Mouse (Mus musculus) cerebellum, postnatal 10 days (tissue): ENCODE measurements around the gene Kcnip1.

ENCODE experiments used
- DNase-seq, 2 experiments: peaks; one replicate each; pipeline ENCODE4 v3.0.0; 2021; ENCODE audit warnings: mixed read lengths in 2 of 2

Kcnip1 gene

DNA sequence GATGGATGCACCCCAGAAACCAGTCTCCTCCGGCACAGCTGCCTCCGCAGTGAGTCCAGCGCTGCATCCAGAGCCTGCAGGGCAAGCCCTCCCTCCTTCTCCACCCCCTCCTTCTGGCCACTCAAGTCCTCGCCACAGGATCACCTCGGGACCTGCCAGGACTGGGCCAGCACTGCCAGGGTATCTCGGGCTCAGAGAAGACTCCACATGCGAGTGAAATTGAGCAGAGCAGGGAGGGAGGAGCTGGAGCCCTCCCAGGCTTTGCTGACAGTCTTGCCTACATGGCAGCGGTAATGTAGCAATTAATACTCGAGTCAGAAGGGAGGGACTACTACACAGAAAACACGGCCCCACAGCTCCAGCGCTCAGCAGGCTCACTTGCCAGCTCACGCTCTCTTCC is at the start of gene Kcnip1:
Gene Kcnip1 (minus strand): TSS at position 215 of the 400 bp plus-strand sequence.
- DNase-seq = peak; percentile 83 to 93

DNA sequence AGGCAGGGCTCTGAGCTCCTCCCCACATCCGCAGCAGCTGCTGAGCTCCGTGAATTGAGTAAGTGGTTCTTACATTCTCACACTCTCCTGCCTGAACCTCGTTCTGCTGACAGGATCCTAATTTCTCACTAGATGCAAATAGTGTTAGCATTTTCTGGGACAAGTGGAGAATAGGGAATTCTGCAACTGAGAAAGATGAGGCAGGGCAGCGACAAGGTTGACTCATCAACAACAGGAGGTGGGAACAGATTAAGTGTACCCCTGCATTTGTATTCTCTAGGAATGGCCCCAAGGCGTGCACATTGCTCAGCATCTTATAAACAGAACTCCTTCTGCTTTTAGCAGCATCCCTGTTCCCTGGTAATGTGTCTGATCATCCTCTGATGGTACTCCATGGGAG is 47.1 kb upstream of the Kcnip1 start:
- no peak for DNase-seq

DNA sequence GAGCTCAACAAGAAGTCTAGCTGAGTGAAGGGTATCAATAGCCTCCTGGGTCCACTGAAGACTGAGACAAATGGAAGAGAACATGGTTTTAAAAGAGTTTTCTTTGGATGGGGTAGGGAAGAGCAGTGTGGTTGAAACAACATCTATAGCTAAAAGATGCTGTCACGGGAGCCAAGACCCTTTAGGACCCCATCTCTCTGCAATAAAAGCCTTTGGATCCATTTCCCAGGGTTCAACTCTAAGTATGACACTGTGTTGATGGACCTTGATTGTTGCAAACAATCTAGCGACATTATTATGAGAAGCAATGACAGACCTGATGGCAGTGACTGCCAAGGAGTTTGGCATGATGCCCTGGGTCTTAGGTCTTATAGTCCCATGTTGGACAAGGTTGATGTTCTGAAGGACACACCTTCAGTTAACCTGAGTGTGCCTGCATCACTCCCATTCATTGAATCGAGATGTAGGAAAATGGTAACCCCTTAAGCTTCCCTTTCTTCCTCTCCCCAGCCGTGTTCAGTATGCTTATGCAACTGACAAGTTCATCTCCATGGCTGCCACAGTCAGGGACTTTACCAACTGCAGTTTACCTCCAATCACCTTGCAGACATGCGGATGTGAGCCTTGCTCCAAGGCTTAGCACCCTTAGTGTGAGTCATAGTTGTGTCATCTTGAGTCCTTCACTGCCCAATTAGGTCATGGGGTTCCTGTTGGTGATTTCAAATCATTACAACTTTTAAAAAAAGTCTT is 43.1 kb upstream of the Kcnip1 start:
- DNase-seq = peak; percentile 10 to 15

DNA sequence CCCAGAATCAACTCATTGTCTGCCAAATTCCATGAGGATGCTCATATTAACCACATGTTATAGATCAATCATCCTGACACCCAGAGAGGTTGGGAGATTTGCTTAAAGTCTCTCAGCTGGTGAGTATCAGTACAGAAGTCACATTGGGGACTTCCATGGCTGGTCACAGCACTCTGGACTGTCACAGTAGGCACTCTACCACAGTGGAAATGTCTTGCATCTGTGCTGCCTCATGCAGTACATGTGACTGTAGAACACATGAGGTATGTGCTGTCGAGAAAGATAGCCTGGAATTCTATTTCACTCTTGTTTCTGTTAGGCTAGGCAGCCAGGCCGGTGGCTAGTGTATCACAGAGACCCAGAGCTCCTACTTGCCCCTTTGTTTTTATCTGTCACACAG is 41.8 kb upstream of the Kcnip1 start:
- DNase-seq = no peak

DNA sequence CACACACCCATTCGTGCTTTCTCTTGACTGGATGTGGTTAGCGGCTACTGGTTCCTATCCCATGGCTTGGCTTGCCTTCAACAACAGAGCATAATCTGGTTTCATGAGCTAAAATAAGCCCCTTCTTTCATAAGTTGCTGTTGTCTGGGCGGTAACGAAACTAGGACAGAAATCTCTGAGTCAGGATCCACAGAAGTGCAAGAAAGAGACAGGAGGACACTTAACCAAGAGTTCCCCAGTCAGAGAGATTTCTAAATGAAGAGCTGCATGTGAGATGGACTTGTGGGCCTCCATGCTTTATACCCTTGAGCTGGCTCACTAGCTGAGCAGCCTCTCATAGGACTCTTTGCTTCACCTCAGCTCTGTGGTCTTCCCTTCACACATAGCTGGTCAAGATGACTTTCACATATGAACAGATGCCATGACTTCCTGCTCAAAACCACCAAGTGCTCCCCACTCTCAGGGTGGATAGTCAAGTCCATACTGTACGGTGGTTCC is 41.1 kb upstream of the Kcnip1 start:
- DNase-seq = no peak

DNA sequence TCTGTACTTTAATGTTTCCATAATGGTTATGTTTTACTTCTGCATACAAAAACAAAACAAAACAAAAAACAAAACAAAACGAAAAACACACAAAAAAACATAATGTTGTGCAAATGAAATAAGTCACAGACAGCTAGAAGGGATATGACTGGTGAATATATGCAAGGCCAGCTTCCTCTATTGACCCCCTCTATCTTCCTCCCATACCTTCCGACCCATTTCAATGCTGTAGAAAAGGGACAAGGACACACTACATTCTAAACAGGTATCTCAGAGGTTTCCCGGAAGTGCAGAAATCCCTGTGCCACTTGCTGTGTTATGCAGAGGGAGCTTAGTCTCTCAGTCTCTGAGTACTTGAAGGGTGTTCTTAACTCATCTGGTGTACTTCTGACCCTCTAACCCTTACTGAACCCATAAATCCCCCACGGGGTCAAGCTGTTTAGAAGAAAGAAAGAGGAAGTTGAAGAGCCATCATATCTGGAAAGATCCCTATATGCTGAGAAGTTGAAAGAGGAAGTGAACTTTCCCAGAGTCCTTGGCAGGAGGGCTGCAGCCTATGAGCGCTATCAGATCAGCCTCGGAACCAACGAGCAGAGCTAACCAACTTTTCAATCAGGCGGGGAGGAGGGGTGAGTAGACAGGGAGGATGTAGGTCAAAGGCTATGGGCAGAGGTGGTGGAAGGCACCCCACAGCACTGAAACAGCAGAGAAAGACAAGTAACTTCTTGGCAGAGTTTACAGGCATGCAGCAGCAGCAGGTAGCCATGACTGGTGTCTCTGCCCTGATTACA is 38.3 kb upstream of the Kcnip1 start:
- no peak for DNase-seq

DNA sequence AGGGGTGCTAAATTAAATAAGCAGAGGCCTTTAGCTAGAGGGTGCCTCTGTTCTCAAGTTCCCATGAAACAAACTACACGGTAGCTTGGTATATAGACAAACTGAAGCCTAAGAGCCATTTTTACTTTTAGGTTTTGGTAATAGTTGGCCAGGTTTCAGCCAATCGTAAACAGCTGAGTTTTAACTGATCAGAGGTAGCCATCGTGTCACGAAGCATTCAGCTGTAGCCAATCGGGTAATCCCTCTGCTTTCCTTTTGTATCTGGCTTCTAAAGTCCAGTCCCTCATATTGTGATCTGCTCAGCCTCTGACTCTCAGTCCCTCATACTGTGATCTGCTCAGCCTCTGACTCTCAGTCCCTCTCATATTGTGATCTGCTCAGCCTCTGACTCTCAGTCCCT is 36.7 kb upstream of the Kcnip1 start:
- no peak for DNase-seq

DNA sequence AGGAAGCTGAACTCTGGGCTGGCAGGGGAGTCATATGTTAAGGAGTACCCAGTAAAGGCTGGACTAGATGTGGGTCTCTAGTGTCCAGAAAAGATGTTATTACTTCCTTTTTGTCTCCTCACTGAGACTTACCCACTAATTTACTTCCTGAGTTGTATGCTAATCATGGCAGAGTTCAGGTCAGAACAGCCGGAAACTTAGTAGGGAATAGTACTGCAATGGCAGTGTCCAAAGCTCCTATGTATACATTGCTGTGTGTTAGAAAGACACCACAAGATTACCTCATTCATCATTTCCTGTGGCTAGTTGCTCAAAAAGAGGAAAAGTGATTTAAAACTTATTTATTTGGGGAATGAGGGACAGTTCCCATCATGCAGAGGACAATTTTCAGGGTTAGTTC is 32.1 kb upstream of the Kcnip1 start:
- no peak for DNase-seq

DNA sequence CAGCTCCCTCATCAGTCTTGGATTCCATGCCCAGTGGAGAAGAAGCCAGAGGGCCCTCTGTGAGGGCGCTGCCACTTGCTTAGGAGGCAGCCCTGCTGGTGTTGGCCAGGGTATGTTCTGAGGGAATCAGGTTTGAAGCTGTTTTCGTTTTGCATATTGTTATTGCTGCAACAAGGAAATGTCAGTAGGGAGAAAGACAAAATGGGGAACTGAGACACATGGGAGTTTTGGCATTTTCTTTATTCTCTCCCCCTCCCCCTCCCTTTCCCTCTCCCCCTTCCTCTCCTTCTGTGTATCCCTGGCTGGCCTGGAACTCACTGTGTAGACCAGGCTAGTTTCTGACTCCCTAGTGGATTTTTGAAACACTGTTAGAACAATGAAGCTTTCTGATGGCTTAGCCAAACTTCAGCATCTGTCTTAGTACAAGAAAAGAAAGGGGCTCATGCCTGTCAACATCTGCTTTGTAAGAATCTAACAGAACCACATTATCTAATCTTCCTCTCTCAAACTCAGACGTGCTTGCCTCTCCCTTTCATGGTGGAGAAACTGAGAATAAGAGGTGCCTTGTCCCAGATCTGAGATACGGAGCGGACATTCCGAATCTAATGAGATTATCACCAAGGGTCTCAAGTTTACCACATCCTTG is 19.2 kb upstream of the Kcnip1 start:
- no peak for DNase-seq

DNA sequence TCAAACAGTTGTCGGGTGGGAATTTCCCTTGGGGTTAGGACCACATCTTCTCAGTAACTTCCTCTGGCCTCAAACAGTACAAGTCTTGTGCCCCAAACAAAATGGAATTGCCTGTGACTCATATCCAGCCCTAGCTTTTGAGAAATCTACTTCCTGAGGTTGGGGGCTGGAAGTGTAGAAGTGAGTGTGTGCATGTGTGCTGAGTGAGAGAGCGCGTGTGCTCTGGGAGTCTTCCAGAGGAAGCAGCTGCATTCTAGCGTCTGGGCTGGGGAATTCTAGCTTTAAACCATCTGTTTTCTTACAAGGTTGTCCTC is 17.9 kb upstream of the Kcnip1 start:
- no peak for DNase-seq

DNA sequence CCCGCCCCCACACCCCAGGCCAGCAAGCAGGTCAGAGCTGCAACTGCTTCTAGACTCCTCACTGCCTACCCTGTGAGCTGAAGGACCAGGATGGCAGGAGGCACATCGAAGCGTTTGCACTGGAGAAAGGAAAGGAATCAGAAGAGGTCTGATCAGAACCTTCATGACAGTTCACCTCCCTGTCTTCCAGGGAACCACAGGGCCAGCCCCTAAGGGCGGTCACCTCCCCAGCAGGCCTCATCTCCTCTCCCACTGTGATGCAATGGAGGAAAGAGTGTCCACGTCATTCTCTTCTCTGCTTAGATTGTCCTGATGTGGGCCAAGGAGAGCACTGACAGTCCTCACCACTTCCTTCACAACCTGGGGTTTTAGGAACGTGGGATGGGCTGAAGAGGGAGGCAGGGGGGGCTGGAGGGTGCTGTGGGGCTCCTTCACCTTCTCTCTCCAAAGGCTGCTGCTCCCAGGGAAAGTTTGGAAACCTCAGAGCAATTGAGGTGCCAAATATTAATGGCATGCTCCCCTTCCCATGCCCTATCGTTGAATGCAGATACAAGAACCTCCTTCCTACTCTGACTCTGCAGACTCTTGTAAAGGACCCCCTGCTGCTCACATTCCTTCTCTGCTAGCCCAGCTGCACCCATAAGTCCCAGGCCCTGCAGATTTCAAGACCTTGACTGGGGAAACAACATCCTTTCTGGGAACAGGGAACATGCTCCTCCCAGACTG is 17.3 kb upstream of the Kcnip1 start:
- no peak for DNase-seq

DNA sequence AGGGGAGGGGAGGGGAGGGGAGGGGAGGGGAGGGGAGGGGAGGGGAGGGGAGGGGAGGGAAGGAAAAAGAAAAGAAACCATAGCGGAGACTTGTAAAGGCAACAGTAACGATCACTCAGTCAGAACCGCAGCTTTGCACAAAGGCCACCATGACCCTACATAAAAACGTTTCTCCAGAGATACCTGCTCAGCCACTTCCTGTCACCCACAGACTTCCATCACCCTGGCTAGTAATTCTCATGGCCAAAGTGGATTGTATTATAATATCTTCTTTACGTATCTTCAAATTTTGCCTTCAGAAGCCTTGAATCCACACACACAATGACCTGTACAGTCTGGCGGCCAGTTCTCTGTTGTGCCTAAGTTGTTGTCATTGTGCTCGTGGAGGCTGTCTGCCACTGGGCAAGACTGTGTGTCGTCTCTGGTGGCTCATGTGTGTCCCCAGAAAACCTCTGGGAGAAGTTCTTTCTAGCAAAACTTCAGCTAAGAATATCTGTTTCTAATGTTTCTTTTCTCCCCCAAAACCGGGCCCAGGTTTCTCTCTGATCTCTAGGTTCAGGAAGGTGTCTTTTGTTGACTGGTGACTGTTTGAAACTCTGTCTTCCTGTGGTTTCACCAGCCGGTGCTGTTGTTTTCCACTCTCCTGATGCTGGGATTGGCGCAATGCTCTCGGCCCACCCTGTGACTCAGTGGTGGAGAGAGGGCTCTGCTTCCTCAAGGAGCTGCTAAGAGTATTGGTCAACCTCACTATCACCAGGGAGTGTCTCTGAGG is 16.6 kb upstream of the Kcnip1 start:
- no peak for DNase-seq

DNA sequence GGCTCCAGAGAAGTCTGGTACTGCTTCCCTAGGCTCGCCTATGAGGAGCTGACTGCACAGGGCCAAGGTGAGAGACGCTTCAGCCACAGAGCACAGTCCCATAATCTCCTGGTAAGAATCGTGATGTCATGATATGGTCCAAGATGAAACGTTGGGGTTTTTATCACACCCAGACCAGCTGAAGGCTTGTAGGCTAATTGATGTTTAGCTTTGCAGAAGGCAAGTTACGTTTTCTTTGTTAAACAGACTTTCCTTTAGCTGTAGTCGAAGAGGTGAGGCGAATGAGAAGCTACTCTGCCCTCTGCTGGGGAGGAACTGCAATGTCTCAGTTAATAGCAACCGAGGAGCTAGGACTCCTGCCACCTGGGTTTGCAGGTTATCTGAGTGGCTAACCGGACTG is 15.8 kb upstream of the Kcnip1 start:
- peak; percentile 79 to 81 for DNase-seq

DNA sequence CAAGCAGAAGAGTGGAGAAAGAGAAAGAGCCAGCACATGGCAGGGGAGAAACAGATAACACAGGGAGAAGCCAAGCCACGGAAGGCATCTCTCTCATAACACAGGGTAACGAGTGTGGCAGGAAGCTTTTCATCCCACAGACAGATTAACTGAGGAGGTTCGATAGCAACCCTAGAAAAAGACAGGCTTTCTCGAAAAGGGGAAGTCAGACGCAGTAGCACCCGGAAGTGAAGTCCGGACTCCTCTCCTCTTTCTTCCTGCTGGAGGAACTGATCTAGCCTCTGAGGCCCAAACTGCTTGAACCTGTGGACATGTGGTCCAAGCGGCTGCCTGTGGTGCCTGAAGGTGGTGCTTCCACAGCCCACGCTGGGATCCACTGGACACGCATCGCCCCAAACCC is 15.3 kb upstream of the Kcnip1 start:
- no peak for DNase-seq

DNA sequence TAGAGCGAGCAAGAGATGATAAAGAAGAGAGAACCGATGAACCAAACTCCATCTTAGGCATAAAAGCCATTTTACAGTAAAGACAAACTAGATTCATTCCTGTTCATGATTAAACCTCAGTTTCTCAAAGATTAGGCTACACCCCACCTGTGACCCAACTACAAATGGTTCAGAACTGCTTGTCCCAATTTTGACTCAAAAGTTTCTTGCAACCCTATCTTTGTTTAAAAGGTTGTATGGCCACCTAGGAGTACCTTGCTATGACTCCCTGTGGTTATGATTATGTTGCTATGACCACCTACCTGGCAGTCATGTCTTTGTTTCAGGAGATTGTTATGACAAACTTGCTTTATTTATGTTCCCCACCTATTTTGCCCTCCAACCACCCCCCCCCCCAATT is 14.7 kb upstream of the Kcnip1 start:
- no peak for DNase-seq

DNA sequence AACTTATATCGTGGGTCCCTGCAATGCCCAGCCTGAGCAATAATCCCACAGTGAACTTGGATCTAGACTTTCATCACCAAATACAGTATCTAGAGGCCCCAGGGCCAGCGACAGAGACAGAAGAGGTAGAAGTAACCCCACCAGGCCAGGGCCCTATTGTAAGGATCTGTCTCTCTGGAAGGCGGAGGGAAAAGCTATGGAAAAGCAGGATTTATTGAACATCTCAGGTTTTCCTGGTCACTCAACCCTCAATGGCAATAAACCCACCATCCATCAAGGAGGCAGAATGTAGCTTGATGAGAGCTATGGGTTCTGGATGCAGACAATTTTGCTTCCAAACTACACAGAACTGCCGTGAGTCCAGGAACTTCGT is 9.6 kb upstream of the Kcnip1 start:
- DNase-seq = no peak

DNA sequence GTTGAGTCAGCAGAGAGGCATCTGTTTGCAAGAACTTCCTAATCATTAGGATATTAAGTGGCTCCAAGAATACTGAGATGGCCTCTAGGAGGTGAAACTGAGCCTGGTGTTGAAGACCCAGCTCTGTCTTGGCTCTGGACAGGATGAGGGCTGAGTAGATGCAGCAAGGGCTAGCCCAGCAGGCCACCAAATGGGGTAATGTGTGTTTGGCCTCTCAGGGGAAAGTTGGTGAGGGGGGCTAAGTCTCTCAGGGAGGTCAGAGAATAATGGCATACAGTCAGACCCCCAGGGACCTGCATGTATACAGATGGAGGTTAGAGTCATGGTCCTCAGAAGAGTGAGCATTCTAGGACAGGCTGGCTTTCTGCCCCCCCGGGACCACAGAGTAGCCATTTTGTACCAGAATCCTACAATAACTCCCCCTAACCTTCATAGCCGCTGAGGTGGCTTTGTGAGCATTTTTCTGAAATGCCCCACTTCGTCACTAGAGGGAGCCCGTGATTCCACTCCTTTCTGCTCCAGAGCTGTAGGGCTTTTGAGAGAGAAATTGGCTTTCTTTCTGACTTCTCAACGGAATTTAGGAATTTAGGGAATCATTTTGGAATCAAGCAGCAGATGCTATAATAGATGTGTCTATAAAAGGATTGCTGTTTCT is 9.1 kb upstream of the Kcnip1 start:
- DNase-seq = peak; percentile 76 to 80

DNA sequence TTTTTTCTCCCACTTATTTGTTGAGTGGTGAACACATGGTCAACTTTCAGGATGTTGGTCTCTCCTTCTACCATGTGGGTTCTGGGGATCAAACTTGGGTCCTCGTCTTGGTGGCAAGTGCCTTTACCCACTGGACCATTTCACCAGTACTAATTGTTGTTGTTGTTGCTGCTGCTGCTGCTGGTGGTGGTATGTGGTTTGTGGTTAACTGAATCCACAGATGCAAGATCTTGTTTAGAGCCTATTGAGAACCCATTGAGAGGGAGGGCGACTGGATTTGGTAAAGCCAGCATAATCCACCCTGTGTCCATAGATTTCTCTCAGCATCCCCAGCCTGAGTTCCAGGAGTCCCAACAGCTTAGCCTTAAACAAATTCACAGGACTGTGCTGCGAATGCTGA is 7.5 kb upstream of the Kcnip1 start:
- no peak for DNase-seq

DNA sequence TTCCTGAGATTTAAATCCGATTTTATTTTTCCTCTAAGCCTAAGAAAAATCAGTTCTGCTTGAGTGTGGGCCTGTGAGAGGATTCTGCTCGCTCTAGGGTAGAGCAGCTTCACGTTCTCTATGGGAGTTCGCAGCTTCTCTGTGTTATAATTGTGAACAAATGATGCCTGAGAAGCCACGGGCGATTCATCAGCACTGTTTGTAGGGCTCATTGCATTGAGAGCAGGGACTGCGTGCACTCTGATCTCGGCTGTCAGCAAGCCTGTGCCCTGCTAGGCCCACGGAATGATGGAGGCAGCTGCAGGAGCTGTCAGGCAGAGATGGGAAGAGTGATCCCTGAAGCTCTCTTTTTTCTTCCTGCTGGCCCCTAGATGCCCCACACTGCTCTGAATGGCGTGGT is 5.3 kb upstream of the Kcnip1 start:
- no peak for DNase-seq

DNA sequence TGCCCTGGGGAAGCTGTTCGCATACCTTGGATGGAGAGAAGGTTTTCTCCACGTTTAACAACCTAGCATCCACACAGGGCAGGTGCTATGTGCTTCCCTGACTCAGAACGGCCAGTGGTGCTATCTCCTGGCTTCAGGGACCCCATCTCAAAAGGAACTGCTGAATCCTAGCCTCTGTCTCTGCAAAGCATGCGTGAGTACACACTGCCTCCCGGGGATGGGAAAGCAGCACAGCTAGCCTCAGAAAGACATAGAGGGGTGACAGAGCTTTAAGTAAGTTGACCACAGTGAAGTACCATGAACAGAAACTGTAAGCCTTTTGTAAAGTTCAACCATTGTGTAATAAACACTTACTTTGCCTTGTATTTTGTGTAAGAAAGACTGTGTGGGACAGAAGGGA is 544 bp upstream of the Kcnip1 start:
- DNase-seq = no peak

DNA sequence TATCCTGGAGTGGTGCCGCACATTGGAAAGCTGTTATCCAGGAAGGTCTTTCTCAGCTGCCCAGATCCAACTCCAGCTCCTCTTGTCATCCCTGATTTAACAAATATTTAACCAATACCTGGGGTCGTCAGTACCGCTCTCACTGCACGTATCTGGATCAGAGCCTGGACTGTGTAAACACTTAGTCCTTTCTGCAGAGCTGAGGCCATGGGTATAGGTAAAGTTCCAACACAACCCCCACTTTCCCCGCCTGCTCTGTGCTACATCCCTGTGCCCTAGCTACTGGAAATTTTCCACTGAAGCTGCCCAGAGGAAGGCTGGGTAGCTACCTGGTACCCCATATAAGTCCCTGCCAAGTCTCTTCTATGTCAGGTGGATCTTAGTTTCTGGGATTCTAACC is 3.0 kb downstream of the Kcnip1 start:
- no peak for DNase-seq

DNA sequence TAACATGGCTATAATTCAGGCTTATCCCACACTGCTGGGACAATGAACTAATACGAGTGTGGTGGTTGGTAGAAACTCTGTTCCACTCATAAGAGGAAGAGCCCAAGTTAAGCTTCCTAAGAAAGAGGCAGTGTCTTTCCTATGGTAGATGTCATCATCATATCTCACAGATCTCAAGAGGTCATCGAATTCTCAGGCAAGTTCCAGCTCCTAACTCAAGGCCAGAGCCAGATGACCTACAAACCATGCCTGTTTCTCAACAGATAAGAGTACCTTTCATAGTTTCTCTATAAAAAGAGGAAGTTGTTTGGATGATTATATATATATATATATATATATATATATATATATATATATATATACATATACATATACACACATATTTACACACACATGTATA is 6.4 kb downstream of the Kcnip1 start:
- DNase-seq = no peak
